Mouse (Mus musculus) heart, adult 9 months (tissue): ENCODE measurements around the gene Olfr561.

ENCODE experiments used
- DNase-seq, 2 experiments: peaks; one replicate each; pipeline ENCODE4 v3.0.0; 2022; ENCODE audit warnings: low spot score in 2 of 2

The Olfr561 gene

GRCm38 (mm10) chr7:102770921-102771320, at the start of gene Olfr561:
TSS of gene Olfr561 (plus strand) at chr7:102771221.
- DNase-seq = no peak

GRCm38 (mm10) chr7:102727391-102727790, 43.6 kb upstream of the Olfr561 start, which contains the start of gene Olfr559:
TSS of gene Olfr559 (minus strand) at chr7:102727491.
- DNase-seq = no peak

GRCm38 (mm10) chr7:102733793-102734192, 37.2 kb upstream of the Olfr561 start:
- DNase-seq = no peak

GRCm38 (mm10) chr7:102737705-102738104, 33.3 kb upstream of the Olfr561 start:
- peak in 1 of 2 experiments; percentile 10 for DNase-seq

- no peak for DNase-seq
These were observed 18.9 kb upstream of the Olfr561 start for GRCm38 (mm10) chr7:102752086-102752485.

- DNase-seq = no peak
These were observed 11.8 kb upstream of the Olfr561 start, which contains the start of the genes Olfr560 and Olfr78 for GRCm38 (mm10) chr7:102759266-102759665. TSS of gene Olfr560 (minus strand) at chr7:102759366. TSS of gene Olfr78 (minus strand) at chr7:102759471.

GRCm38 (mm10) chr7:102803180-102803579, 32.2 kb downstream of the Olfr561 start, which contains the start of gene Olfr564:
TSS of gene Olfr564 (plus strand) at chr7:102803480.
- DNase-seq = no peak
